Mouse (Mus musculus) small intestine, adult 2 months (tissue): ENCODE measurements around the gene Kmt2d.

Experiments
- CTCF ChIP-seq: fragments of 200-500 bp; IDR thresholded peaks from 2 replicates; pipeline ENCODE4 v1.5.1; 2012; ENCODE audit warnings: low read depth, mild to moderate bottlenecking, control low read depth, inconsistent platforms, low read length, moderate library complexity, mixed read lengths; ENCODE audit not compliant: insufficient replicate concordance, insufficient read length; ENCODE audit errors: extremely low read depth
- POLR2A ChIP-seq: fragments of 200-500 bp; IDR thresholded peaks from 2 replicates; pipeline ENCODE4 v1.6.1; 2012; ENCODE audit warnings: low read depth, mild to moderate bottlenecking, control low read depth, inconsistent platforms, low read length, moderate library complexity

DNA sequence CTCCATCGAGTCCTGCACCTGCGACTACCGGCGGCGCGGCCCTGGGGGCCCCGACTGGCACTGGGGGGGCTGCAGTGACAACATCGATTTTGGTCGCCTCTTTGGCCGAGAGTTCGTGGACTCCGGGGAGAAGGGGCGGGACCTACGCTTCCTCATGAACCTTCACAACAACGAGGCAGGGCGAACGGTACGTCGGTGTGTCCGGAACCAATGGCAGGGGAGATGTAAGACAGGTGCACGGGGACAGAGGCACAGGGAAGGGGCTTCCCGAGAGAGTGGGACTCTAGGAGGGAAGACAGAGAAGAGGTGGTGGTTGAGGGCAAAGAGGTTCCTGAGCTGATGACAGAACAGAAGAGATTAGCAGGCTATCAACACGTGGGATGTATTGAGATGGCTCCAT, 79.2 kb downstream of the Kmt2d start:
- TF ChIP-seq POLR2A (no peak), CTCF (no peak)
